Mouse (Mus musculus) small intestine, adult 2 months (tissue): Measurements from ENCODE around the gene Mboat2.

Experiments used
- CTCF ChIP-seq: fragments of 200-500 bp; IDR thresholded peaks from 2 replicates; pipeline ENCODE4 v1.5.1; 2012; ENCODE audit warnings: low read depth, mild to moderate bottlenecking, control low read depth, inconsistent platforms, low read length, moderate library complexity, mixed read lengths; ENCODE audit not compliant: insufficient replicate concordance, insufficient read length; ENCODE audit errors: extremely low read depth
- POLR2A ChIP-seq: fragments of 200-500 bp; IDR thresholded peaks from 2 replicates; pipeline ENCODE4 v1.6.1; 2012; ENCODE audit warnings: low read depth, mild to moderate bottlenecking, control low read depth, inconsistent platforms, low read length, moderate library complexity

DNA sequence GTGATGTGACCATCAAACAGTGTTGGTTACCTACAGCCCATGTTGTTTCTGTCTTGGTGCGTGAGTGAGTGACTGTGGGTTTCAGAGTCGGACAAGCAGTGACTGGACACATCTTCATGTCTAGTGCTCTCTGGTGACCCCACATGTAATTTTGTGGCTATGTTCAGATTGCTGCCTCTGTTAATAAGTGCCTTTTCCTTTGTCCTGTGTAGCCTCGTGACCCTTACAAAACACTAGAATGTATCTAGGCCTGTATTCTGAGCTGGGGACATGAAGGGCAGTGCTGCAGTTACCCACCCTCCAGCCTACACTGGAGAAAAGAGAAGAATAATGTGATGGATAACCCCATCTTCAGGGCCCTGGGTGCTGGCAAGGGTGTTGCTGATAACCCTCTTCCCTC is 127.8 kb downstream of the Mboat2 start:
- no peak for TF ChIP-seq CTCF
- TF ChIP-seq POLR2A, result no peak
